Mouse (Mus musculus): Measurements from ENCODE around the gene Gm10842. TPM values are rescaled to one million over a fixed set of nuclear protein-coding genes. Genes with fewer than 3 reads are reported as not detected.

The Gm10842 gene
- polyA plus RNA-seq, 1 experiment from 2014 or later = not detected

GRCm38 (mm10) chr11:105181689-105182460, 35.2 kb downstream of the Gm10842 start:
- peaks cover 23% of the 10 kb centered on the region for H3K4me1 ChIP-seq
- peaks cover 18% of the 10 kb centered on the region for H3K36me3 ChIP-seq
- peak overlapping the region; percentile 98 for H3K4me3 ChIP-seq
- WGBS = 3% methylated on average over 63 of the region's 89 CpGs
- H3K9me3 ChIP-seq = no peaks in the 10 kb centered on the region
- peak overlapping the region; percentile 99 for H3K9ac ChIP-seq (replicated peaks)
- ATAC-seq (ENCODE audit: low FRiP score, low read depth) = peak; percentile 79
- H3K27me3 ChIP-seq = no peaks in the 10 kb centered on the region
- peak overlapping the region; percentile 88 for H3K4me2 ChIP-seq (replicated peaks)
- peak overlapping the region; percentile 95 for H3K27ac ChIP-seq (replicated peaks)

DNA sequence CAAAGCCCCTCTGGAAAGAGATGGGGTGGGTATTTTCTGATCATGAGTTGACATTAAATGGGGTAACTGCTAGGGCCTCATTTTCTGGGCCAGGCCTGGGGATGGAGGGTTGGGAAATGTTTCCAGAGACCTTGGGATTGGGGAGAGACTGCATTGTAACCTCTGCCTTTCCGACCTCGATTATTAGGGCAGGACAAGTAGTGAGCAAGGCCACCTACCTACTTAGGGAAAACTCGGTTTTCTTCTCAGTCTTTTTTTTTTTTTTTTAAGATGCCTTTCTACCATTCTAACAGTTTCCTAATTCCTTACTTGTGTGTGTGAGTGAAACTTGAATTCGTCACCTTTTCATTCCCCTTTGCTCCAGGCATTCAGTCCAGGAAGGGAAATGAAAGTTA, 35.8 kb downstream of the Gm10842 start:
- Histone ChIP-seq H3K36me3 (peaks cover 18% of the 10 kb centered on the region), H3K9me3 (no peaks in the 10 kb centered on the region), H3K9ac (replicated peaks) (peak overlapping the region; percentile 99), H3K4me3 (peak overlapping the region; percentile 98), H3K4me2 (replicated peaks) (peak overlapping the region; percentile 88), H3K27ac (replicated peaks) (peak overlapping the region; percentile 95), H3K4me1 (peaks cover 23% of the 10 kb centered on the region), H3K27me3 (no peaks in the 10 kb centered on the region)
- ATAC-seq (ENCODE audit: low FRiP score, low read depth) = no peak
- WGBS = 7% methylated on average over 4 of the region's 4 CpGs

DNA sequence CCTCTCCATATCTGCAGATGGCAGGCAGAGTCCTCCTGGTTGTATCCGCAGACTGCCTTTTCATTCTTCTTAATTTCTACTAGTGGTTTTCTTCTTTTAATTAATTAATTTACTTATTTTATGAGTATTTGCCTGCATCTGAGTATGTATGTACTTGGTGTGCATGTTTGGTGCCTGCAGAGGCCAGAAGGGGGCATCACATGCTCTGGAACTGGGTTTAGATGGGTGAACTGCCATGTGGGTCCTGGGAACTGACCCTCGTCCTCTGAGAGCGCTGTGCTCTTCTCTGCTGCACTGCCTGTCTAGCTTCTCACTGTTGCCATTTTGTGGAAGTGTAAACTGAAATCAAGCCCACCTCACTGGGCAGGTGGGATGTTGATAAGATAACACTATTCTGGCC, 38.0 kb downstream of the Gm10842 start:
- Histone ChIP-seq H3K4me3 (no peak overlapping the region), H3K27me3 (no peaks in the 10 kb centered on the region), H3K9ac (replicated peaks) (no peak overlapping the region), H3K4me1 (peaks cover 16% of the 10 kb centered on the region), H3K4me2 (replicated peaks) (no peak overlapping the region), H3K36me3 (peaks cover 18% of the 10 kb centered on the region), H3K27ac (replicated peaks) (no peak overlapping the region), H3K9me3 (no peaks in the 10 kb centered on the region)
- 97% methylated on average over 3 of the region's 3 CpGs for WGBS
- no peak for ATAC-seq (ENCODE audit: low FRiP score, low read depth)

DNA sequence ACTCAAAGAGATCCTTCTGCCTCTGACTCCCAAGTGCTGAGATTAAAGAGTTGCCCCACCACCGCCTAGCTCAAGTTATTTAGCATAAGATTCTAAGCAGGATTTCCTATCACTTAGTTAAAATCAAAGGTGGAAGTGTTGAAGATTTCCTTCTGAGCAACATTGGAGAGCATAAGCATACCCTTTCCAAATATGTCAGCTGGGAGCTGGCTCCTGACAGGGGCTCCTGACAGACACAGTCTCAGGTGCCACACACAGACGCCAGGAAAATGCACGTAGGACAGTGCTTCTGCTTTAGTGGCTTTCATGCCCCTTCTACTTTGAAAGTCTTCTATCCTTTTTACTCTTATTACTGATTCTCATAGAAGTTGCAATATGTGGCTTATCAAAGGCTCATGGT, 45.5 kb downstream of the Gm10842 start:
- no peak for ATAC-seq (ENCODE audit: low FRiP score, low read depth)
- H3K4me3 ChIP-seq = no peak overlapping the region
- H3K27ac ChIP-seq (replicated peaks) = no peak overlapping the region
- no peaks in the 10 kb centered on the region for H3K4me1 ChIP-seq
- no peaks in the 10 kb centered on the region for H3K27me3 ChIP-seq
- H3K36me3 ChIP-seq = 0 out of 2 replicates have a peak, but pooled peaks cover 3% of the 10 kb centered on the region
- no peak overlapping the region for H3K9ac ChIP-seq (replicated peaks)
- no peaks in the 10 kb centered on the region for H3K9me3 ChIP-seq
- WGBS = 91% methylated on average over 3 of the region's 3 CpGs
- H3K4me2 ChIP-seq (replicated peaks) = no peak overlapping the region

Other genes starting within 250 kb of the Gm10842 start
- gene Efcab3, start 83.3 kb upstream of the Gm10842 start, polyA plus RNA-seq (2016; fragmentation: Nextera tagmentation; extraction: Ambion mirVana) = not detected in 2 replicates
- 38.7 and 38.8 TPM in 2 replicates for gene Mettl2, start 20.5 kb upstream of the Gm10842 start, polyA plus RNA-seq (2016; fragmentation: Nextera tagmentation; extraction: Ambion mirVana)
- gene Tlk2, start 31.9 kb downstream of the Gm10842 start, polyA plus RNA-seq (2016; fragmentation: Nextera tagmentation; extraction: Ambion mirVana) = 29.4 and 31.7 TPM in 2 replicates
- 15.1 and 18.7 TPM in 2 replicates for gene Mrc2, start 145.8 kb downstream of the Gm10842 start, polyA plus RNA-seq (2016; fragmentation: Nextera tagmentation; extraction: Ambion mirVana)

All from midbrain, embryonic 12.5 days (tissue).